Mouse (Mus musculus): ENCODE data around the gene Cela3a. TPM values are rescaled to one million over a fixed set of nuclear protein-coding genes. Genes with fewer than 3 reads are reported as not detected.

Cela3a gene
- polyA plus RNA-seq (2016; fragmentation: Nextera tagmentation; extraction: Ambion mirVana), result not detected in 2 replicates

DNA sequence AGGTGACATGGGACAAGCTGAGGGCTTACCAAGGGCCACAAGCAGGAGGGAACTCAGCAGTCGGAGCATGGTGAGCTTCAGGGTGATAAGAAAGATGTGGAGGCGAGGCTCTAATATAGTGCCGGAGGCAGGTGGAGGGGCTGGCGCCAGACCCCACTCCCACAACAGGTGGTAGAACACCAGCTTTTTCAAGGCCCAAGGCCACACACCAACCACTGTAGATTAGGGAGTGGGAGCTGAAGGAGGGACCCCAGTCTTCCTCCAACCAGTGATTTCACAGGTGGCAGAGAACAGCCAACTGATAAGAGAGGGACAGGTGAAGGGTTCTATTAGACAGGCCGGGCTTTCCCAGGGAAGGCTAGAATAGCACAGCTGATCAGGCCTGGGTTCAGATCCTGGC, at the start of gene Cela3a:
TSS of gene Cela3a (minus strand) at position 101 of the 400 bp plus-strand sequence.
- Histone ChIP-seq H3K36me3 (no peaks in the 10 kb centered on the region), H3K9me3 (no peaks in the 10 kb centered on the region), H3K27ac (no peak within 1 kb of the TSS), H3K4me1 (no peaks in the 10 kb centered on the region), H3K27me3 (replicated peaks) (no peaks in the 10 kb centered on the region), H3K4me2 (replicated peaks) (no peak within 1 kb of the TSS), H3K4me3 (no peak within 1 kb of the TSS), H3K9ac (no peak within 1 kb of the TSS)
- WGBS, result 87% methylated on average over 5 of the region's 5 CpGs
- no peak for ATAC-seq (ENCODE audit: low FRiP score, low read depth)

DNA sequence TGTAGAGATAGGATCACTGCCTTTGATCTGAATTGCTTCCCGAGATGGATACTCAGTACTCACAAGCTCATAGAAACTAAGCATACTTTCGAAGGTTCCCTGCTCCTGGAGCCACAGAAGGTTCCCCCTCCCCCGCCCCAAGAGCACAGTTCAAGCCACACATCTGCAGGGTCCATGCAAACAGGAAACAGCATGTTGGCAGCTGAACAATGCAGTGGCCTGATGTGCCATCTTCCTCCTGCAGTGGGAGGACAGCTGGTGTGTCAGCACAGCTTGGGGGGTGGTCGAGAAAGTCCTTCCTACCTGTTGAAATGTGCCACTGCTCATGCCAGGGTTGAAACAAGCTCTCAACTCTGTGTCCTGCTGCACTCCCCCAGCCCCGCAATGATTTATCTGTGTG, 49.3 kb upstream of the Cela3a start:
- 75% methylated on average over 5 of the region's 5 CpGs for WGBS
- no peak overlapping the region for H3K27ac ChIP-seq
- no peaks in the 10 kb centered on the region for H3K4me1 ChIP-seq
- H3K9me3 ChIP-seq, result no peaks in the 10 kb centered on the region; the same call in 1 of the 2 replicates
- no peak overlapping the region for H3K4me3 ChIP-seq
- no peaks in the 10 kb centered on the region for H3K27me3 ChIP-seq (replicated peaks)
- no peak overlapping the region for H3K4me2 ChIP-seq (replicated peaks)
- no peaks in the 10 kb centered on the region for H3K36me3 ChIP-seq
- no peak overlapping the region for H3K9ac ChIP-seq
- no peak for ATAC-seq (ENCODE audit: low FRiP score, low read depth)

DNA sequence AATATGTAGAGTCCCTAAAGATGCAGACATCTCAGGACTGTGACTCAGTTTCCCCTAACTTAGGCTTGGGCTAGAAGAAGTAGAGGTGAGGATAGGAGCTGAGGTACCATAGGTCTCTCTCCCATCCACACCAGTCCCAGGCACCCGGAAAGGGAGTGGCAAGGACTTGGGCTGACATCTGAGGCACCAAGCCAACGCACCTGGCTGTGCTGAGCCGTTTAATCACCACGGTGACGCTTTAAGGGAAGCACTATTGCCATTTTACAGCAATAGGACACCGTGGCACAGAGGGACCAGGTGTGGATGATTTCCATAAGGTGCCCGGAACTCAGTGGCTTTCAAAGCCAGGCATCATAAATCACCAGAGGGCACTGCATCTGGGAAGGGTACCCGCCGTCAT, 48.7 kb upstream of the Cela3a start:
- Histone ChIP-seq H3K4me1 (no peaks in the 10 kb centered on the region), H3K9me3 (no peaks in the 10 kb centered on the region; the same call in 1 of the 2 replicates), H3K36me3 (no peaks in the 10 kb centered on the region), H3K27me3 (replicated peaks) (no peaks in the 10 kb centered on the region), H3K9ac (no peak overlapping the region), H3K4me3 (no peak overlapping the region), H3K4me2 (replicated peaks) (no peak overlapping the region), H3K27ac (no peak overlapping the region)
- no peak for ATAC-seq (ENCODE audit: low FRiP score, low read depth)
- WGBS, result 77% methylated on average over 9 of the region's 9 CpGs

DNA sequence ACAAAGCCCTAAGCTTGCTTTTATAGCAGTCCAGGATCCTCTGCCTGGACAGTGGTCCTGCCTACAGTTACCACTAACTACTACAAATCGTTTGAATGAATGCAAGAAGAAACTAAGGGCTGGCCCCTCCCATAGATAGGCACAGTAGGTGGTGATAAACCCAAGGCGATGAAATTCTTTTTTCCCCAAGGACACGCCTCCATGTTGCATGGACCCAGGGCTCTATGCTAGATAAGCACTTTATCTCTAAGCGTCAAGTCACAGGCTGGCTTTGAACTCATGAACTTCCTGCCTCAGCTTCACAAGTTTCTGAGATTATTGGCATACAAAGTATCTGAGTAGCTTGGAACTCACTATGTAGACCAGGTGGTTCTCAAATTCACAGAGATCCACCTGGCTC, 47.7 kb upstream of the Cela3a start:
- Histone ChIP-seq H3K36me3 (no peaks in the 10 kb centered on the region), H3K27ac (no peak overlapping the region), H3K4me3 (no peak overlapping the region), H3K9ac (no peak overlapping the region), H3K4me2 (replicated peaks) (no peak overlapping the region), H3K9me3 (no peaks in the 10 kb centered on the region; the same call in 1 of the 2 replicates), H3K4me1 (no peaks in the 10 kb centered on the region), H3K27me3 (replicated peaks) (no peaks in the 10 kb centered on the region)
- no peak for ATAC-seq (ENCODE audit: low FRiP score, low read depth)
- 76% methylated on average over 4 of the region's 4 CpGs for WGBS

DNA sequence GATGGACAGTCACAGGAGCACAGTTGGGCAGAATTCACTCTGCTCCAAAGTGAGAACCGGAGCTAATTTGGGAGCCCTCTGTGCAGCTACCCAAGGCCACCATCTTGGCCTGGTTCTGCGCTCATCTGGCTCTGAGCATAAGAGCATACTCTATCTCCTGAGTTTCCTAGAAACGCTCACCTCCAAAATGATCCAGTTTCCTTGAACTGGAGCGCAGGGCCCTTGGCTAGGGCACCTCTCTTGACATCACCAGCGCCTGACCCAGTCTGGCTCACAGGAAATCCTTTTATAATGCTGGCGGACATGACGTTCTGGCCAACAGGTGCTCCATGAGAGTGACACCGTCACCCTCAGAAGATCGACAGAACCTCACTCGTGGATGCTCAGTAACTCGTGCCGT, 47.0 kb upstream of the Cela3a start:
- Histone ChIP-seq H3K4me2 (replicated peaks) (no peak overlapping the region), H3K4me1 (no peaks in the 10 kb centered on the region), H3K9me3 (no peaks in the 10 kb centered on the region; the same call in 1 of the 2 replicates), H3K27ac (no peak overlapping the region), H3K4me3 (no peak overlapping the region), H3K9ac (no peak overlapping the region), H3K27me3 (replicated peaks) (no peaks in the 10 kb centered on the region), H3K36me3 (no peaks in the 10 kb centered on the region)
- ATAC-seq (ENCODE audit: low FRiP score, low read depth), result no peak
- 88% methylated on average over 12 of the region's 12 CpGs for WGBS

DNA sequence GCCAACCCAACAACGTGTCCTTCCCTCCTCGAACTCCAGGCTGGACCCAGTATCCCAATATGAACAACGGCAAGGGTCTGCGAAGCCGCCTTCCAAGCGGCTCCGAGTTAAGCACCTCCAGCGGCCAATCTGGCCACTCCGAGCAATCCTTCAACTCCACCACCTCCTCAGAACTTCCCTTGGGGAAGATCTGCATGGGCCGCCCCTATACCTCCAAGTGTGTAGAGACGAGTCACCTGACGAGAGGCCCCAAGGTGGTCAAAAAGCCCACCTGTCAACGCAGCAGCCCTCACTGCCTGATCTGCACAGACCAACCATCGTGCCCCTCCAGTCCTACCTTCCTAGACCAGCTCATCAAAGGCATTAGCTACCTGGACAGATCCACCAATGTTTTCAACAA, 45.0 kb upstream of the Cela3a start:
- H3K36me3 ChIP-seq, result no peaks in the 10 kb centered on the region
- no peak overlapping the region for H3K27ac ChIP-seq
- 91% methylated on average over 14 of the region's 14 CpGs for WGBS
- no peak overlapping the region for H3K4me3 ChIP-seq
- H3K9ac ChIP-seq, result no peak overlapping the region
- H3K9me3 ChIP-seq, result no peaks in the 10 kb centered on the region; the same call in 1 of the 2 replicates
- no peak for ATAC-seq (ENCODE audit: low FRiP score, low read depth)
- no peaks in the 10 kb centered on the region for H3K27me3 ChIP-seq (replicated peaks)
- H3K4me1 ChIP-seq, result no peaks in the 10 kb centered on the region
- no peak overlapping the region for H3K4me2 ChIP-seq (replicated peaks)

DNA sequence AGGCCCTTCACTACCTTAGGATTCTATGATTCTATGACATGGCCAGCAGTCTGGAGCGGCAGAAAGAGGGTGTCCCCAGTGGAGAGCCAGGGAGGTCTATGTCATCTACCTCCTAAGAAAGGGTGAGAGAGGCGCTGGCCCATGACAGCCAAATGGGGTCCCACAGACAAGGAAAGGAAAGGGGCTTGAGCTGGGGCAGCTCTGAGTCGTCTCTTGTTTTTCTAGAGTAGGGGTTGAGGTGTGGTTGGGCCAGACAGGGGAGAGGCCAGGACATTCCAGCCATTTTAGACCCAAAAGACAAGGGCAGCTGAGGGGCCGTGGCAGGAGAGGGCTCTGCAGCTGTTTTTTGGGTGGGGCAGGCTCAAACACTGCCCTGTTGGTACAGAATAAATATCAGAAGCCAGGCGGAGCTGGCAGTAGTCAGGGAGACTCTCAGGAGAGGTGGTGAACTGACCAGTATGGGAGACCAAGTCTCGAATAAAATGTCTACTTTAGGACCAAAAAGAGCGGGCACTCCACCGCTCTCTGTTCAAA, 43.7 kb upstream of the Cela3a start, which contains the start of gene 1700013G24Rik:
TSS of gene 1700013G24Rik (plus strand) at position 51 of the 534 bp plus-strand sequence.
- no peak within 1 kb of the TSS for H3K27ac ChIP-seq
- no peak within 1 kb of the TSS for H3K4me2 ChIP-seq (replicated peaks)
- H3K9ac ChIP-seq, result no peak within 1 kb of the TSS
- peaks cover 6% of the 10 kb centered on the region for H3K4me1 ChIP-seq
- no peak for ATAC-seq (ENCODE audit: low FRiP score, low read depth)
- no peaks in the 10 kb centered on the region for H3K27me3 ChIP-seq (replicated peaks)
- WGBS, result 82% methylated on average over 8 of the region's 8 CpGs
- no peaks in the 10 kb centered on the region; the same call in 1 of the 2 replicates for H3K9me3 ChIP-seq
- no peak within 1 kb of the TSS for H3K4me3 ChIP-seq
- no peaks in the 10 kb centered on the region for H3K36me3 ChIP-seq

DNA sequence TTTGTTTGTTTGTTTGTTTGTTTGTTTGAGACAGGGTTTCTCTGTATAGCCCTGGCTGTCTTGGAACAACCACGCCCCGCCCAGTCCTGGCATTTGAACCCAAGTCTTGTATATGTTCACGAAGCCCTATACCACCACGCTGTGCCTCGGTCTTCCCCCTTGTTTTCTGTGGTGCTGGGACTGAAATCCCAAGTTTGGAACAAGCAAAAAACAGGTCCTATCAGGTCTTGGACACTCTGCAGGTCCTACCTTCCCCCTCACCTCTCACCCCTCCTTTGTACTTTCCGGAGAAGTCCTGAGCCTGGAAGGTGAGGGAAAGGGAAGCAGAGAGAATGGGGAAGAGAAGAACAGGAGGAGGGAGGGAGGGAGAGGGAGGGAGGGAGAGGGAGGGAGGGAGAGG, 42.6 kb upstream of the Cela3a start:
- H3K36me3 ChIP-seq, result no peaks in the 10 kb centered on the region
- no peak overlapping the region for H3K4me2 ChIP-seq (replicated peaks)
- no peak overlapping the region for H3K4me3 ChIP-seq
- H3K9me3 ChIP-seq, result no peaks in the 10 kb centered on the region
- peaks cover 11% of the 10 kb centered on the region for H3K4me1 ChIP-seq
- no peaks in the 10 kb centered on the region for H3K27me3 ChIP-seq (replicated peaks)
- H3K27ac ChIP-seq, result no peak overlapping the region
- no peak for ATAC-seq (ENCODE audit: low FRiP score, low read depth)
- WGBS, result 95% methylated on average over 6 of the region's 6 CpGs
- H3K9ac ChIP-seq, result no peak overlapping the region

DNA sequence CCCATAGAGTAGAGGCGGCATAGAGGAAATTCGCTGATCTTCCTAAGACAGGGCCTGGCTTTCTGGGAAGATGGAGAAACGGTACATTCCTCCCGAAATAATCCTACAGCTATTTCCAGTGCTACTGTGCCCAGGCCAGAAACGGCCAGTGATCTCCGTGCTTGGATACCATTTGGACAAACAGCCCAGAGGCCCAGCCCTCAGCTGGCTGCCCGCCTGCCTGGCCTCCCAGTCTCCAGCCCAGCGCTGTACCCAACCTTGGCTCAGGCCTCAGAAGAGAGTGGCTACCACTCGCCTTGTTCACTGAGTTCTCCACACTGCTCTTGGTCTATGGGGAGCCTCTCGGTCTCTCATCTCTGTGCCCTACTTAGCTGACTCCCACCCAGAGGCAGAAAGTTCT, 40.1 kb upstream of the Cela3a start:
- WGBS, result 88% methylated on average over 10 of the region's 10 CpGs
- ATAC-seq (ENCODE audit: low FRiP score, low read depth), result no peak
- Histone ChIP-seq H3K4me3 (no peak overlapping the region), H3K27me3 (replicated peaks) (no peaks in the 10 kb centered on the region), H3K4me2 (replicated peaks) (no peak overlapping the region), H3K27ac (no peak overlapping the region), H3K36me3 (no peaks in the 10 kb centered on the region), H3K9me3 (no peaks in the 10 kb centered on the region), H3K9ac (no peak overlapping the region), H3K4me1 (peaks cover 11% of the 10 kb centered on the region)

DNA sequence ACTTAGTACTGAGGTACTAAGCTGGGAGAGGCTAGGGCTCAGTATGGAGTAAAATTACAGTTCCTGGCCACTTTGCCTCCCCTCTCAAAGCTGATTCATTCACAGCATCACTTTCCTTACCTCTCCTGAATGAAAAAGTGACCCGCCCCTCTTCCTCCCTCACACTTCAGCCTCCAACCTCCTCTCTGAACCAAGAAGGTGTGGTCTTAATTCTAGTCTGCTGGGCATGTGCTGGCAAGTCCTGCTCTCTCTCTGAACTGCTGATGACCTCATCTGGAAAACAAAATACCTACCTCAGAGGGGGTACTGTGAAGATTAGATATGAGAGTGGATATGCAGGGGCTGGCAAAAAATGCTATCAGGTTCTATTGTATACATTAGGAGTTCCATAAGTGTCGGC, 39.5 kb upstream of the Cela3a start:
- Histone ChIP-seq H3K4me3 (no peak overlapping the region), H3K4me2 (replicated peaks) (no peak overlapping the region), H3K4me1 (peaks cover 11% of the 10 kb centered on the region), H3K36me3 (no peaks in the 10 kb centered on the region), H3K27ac (no peak overlapping the region), H3K9me3 (no peaks in the 10 kb centered on the region), H3K27me3 (replicated peaks) (no peaks in the 10 kb centered on the region), H3K9ac (no peak overlapping the region)
- WGBS, result 89% methylated on average over 2 of the region's 2 CpGs
- no peak for ATAC-seq (ENCODE audit: low FRiP score, low read depth)

DNA sequence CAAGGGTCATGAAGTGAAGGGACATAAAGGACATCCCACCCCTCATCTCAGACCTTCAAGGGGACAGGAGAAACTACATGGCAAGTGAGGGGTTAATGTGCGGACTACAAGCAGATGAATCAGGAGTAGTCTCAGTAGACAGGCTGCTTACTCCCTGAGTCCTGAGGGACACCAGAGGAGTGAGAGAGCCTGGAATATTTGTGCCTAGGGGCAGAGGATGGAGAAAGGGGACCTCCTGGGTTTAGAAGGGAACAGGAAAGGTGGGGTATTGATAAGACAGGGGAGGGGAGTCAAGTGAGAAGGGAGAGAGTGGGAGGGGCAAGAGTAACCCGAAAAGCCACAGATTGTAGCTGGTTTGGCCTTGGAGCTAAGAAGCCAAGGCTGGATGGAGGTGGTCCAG, 39.0 kb upstream of the Cela3a start:
- H3K4me1 ChIP-seq, result peaks cover 11% of the 10 kb centered on the region
- H3K9me3 ChIP-seq, result no peaks in the 10 kb centered on the region
- no peak overlapping the region for H3K27ac ChIP-seq
- no peak overlapping the region for H3K4me3 ChIP-seq
- no peak overlapping the region for H3K4me2 ChIP-seq (replicated peaks)
- no peak for ATAC-seq (ENCODE audit: low FRiP score, low read depth)
- WGBS, result 63% methylated on average over 2 of the region's 2 CpGs
- no peaks in the 10 kb centered on the region for H3K36me3 ChIP-seq
- no peaks in the 10 kb centered on the region for H3K27me3 ChIP-seq (replicated peaks)
- no peak overlapping the region for H3K9ac ChIP-seq

DNA sequence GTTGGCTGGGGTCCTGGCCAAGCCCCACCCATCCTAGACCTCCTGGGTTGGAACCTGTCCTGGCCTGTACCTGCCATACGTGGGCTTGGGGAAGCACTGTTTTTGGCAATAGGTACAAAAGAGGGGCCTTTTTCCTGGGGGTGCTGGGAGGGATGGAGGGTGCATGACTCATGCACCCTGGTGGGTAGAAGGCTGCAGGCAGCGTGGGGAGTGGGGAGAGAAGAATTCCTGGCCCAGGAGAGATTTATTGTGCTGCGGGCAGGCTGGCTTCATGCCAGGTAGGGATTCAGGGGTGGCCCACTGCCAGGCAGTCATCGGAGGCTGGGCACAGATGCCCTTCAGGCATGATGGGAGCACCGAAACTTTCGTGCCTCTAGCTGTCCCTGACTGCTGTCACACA, 38.6 kb upstream of the Cela3a start:
- Histone ChIP-seq H3K9me3 (no peaks in the 10 kb centered on the region), H3K9ac (no peak overlapping the region), H3K27ac (no peak overlapping the region), H3K36me3 (no peaks in the 10 kb centered on the region), H3K4me2 (replicated peaks) (no peak overlapping the region), H3K4me3 (no peak overlapping the region), H3K4me1 (peaks cover 11% of the 10 kb centered on the region), H3K27me3 (replicated peaks) (no peaks in the 10 kb centered on the region)
- 0 out of 2 replicates have a peak, but pooled peaks have one; percentile 9 for ATAC-seq (ENCODE audit: low FRiP score, low read depth)
- 34% methylated on average over 6 of the region's 6 CpGs for WGBS
